In the genomic region with DNA sequence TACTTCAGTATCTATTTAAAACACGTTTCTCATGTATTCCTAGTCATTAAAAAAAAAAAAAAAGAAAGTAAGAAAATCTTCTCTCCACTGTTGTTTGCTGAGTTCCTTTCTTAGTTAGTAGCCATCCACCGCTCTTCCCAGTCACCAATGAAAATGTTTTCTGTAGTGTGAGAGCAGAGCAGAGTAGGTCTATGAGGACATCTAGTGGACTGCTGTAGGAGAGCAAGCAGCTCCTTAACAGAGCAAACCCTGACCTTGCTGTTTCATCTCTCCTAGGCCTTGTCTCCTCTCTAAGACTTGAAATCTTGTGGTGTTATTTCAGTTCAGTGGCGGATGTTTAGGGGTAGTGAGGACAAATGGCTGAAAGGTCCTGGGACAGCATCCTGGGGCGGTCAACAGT, we compare ENCODE assay signal across 9 mouse cellular contexts.
DNase-seq lines count a peak whose midpoint lies in the region; ATAC-seq and TF ChIP-seq lines count a peak whose summit lies in the region.
"Had no signal": no experiment of that assay in that cellular context is flagged by ENCODE, and none has a peak within 500 bp of the region (broad histone marks: within the 10 kb centered on the region; RNA-seq: fewer than 3 reads in every experiment).

No protein-coding gene starts in this region.

- no peaks in the 10 kb centered on the region for H3K27me3 ChIP-seq in hindbrain, embryonic 10.5 days (ENCODE audit: insufficient read depth, poor library complexity, severe bottlenecking)
- no peaks in the 10 kb centered on the region for H3K27me3 ChIP-seq in hindbrain, embryonic 13.5 days
- no peaks in the 10 kb centered on the region for H3K27me3 ChIP-seq in Patski
- H3K27me3 ChIP-seq: liver, embryonic 13.5 days had no signal

- H3K9me3 ChIP-seq in hindbrain, embryonic 10.5 days = no peaks in the 10 kb centered on the region
- no peaks in the 10 kb centered on the region for H3K9me3 ChIP-seq in hindbrain, embryonic 13.5 days
- H3K9me3 ChIP-seq: liver, embryonic 13.5 days had no signal

- WGBS in hindbrain, embryonic 10.5 days = 28% methylated on average over 4 of the region's 4 CpGs
- WGBS in hindbrain, embryonic 13.5 days = 30% methylated on average over 4 of the region's 4 CpGs

- no peak overlapping the region for H3K27ac ChIP-seq in hindbrain, embryonic 10.5 days
- H3K27ac ChIP-seq in hindbrain, embryonic 13.5 days = no peak overlapping the region
- H3K27ac ChIP-seq: liver, embryonic 13.5 days had no signal

- no peak for ATAC-seq in hindbrain, embryonic 13.5 days (ENCODE audit: low FRiP score)
- ATAC-seq in Patski = no peak
- ATAC-seq in activated CD4-positive, CD25-positive, alpha-beta regulatory T cell, adult 4 months = no peak

- POLR2A ChIA-PET in Patski (lab: Charles Lee) = interaction anchor here (0.7 kb wide), 1 partner anchor 845 kb away, joined by 6 read pairs; no protein-coding TSS in a partner anchor

- 0 out of 2 replicates have a peak, but pooled peaks cover 4% of the 10 kb centered on the region for H3K4me1 ChIP-seq in hindbrain, embryonic 10.5 days (replicated peaks)
- H3K4me1 ChIP-seq in hindbrain, embryonic 13.5 days (replicated peaks) = 0 out of 2 replicates have a peak, but pooled peaks cover 3% of the 10 kb centered on the region
- H3K4me1 ChIP-seq: liver, embryonic 13.5 days had no signal

- no peak overlapping the region for H3K9ac ChIP-seq in hindbrain, embryonic 13.5 days
- H3K9ac ChIP-seq: liver, embryonic 13.5 days had no signal

- no peaks in the 10 kb centered on the region for H3K36me3 ChIP-seq in hindbrain, embryonic 10.5 days
- H3K36me3 ChIP-seq in hindbrain, embryonic 13.5 days = no peaks in the 10 kb centered on the region
- H3K36me3 ChIP-seq: liver, embryonic 13.5 days had no signal

- CTCF ChIA-PET in Patski (lab: Charles Lee) = interaction anchor here (0.6 to 1.2 kb wide), 2 partner anchors 28 to 320 kb away, joined by 4 read pairs; no protein-coding TSS in a partner anchor

- DNase-seq in hindbrain, embryonic 10.5 days (ENCODE audit: low spot score) = peak; percentile 14
- DNase-seq in Patski (ENCODE audit: low read depth, low spot score) = no peak
- peak; percentile 47 for DNase-seq in fibroblast of lung, adult 2 months (ENCODE audit: low read depth)
- peak; percentile 4 for DNase-seq in lung, postnatal 14 days
- no peak for DNase-seq in ovary, postnatal 36 days (ENCODE audit: low spot score)
- DNase-seq in layer of hippocampus, adult 9-10 months (ENCODE audit: low spot score) = no peak
- DNase-seq: liver, embryonic 13.5 days had no signal

- in situ Hi-C loops in Patski (cut with MboI; ENCODE audit: low pct_unique_long_range_greater_than_20kb) = no loop called here

- H3K4me2 ChIP-seq in hindbrain, embryonic 13.5 days = no peak overlapping the region
- H3K4me2 ChIP-seq: liver, embryonic 13.5 days had no signal

- H3K4me3 ChIP-seq in hindbrain, embryonic 10.5 days = no peak overlapping the region
- no peak overlapping the region for H3K4me3 ChIP-seq in hindbrain, embryonic 13.5 days
- H3K4me3 ChIP-seq: liver, embryonic 13.5 days had no signal

- TF ChIP-seq CTCF in Patski (IDR thresholded peaks at IDR 0.05) = peak; percentile 73

Comparison
In these comparisons a context has a peak if more than half of its experiments do, and no peak if none do; other contexts are left out.
1. DNase-seq: peak in hindbrain, embryonic 10.5 days (single experiment), fibroblast of lung, adult 2 months (single experiment) and lung, postnatal 14 days (single experiment); none in Patski (single experiment), ovary, postnatal 36 days (single experiment) and layer of hippocampus, adult 9-10 months (single experiment).